Mouse (Mus musculus) hindbrain, embryonic 14.5 days (tissue): ENCODE results near the gene Myo3b. TPM values are rescaled to one million over a fixed set of nuclear protein-coding genes. Genes with fewer than 3 reads are reported as not detected.

Source experiments
- ATAC-seq: fragments of 200-750 bp; cut with Nextera tagmentation; 2 replicates; pipeline ENCODE4 v1.8.0; 2017; ENCODE audit warnings: moderate number of reproducible peaks, mild to moderate bottlenecking, moderate TSS enrichment, moderate library complexity; ENCODE audit not compliant: low FRiP score
- DNase-seq: peaks from one replicate; pipeline ENCODE4 v3.0.0-alpha.2; 2015; ENCODE audit warnings: low spot score
- H3K27ac ChIP-seq: fragments of 300-500 bp; sonication (generic); 2 replicates; pipeline ENCODE4 v1.5.1; 2014; ENCODE audit warnings: mild to moderate bottlenecking, moderate library complexity
- H3K27me3 ChIP-seq: fragments of 300-500 bp; sonication (generic); 2 replicates; pipeline ENCODE4 v1.6.1; 2014; ENCODE audit warnings: mild to moderate bottlenecking, low read length, mixed read lengths; ENCODE audit not compliant: control insufficient read depth, insufficient read depth
- H3K36me3 ChIP-seq: fragments of 300-500 bp; sonication (generic); replicated peaks from 2 replicates; pipeline ENCODE4 v1.6.1; 2014; ENCODE audit not compliant: control insufficient read depth, insufficient read depth
- H3K4me1 ChIP-seq: fragments of 300-500 bp; sonication (generic); replicated peaks from 2 replicates; pipeline ENCODE4 v1.6.1; 2014; ENCODE audit warnings: antibody characterized with exemption, low read length, mixed read lengths; ENCODE audit not compliant: control insufficient read depth, insufficient read depth
- H3K4me2 ChIP-seq: fragments of 300-500 bp; sonication (generic); replicated peaks from 2 replicates; pipeline ENCODE4 v1.6.1; 2014; ENCODE audit warnings: mild to moderate bottlenecking, moderate library complexity
- H3K4me3 ChIP-seq: fragments of 300-500 bp; sonication (generic); replicated peaks from 2 replicates; pipeline ENCODE4 v1.5.1; 2014; ENCODE audit warnings: mild to moderate bottlenecking, low read length
- H3K9ac ChIP-seq: fragments of 300-500 bp; sonication (generic); 2 replicates; pipeline ENCODE4 v1.6.1; 2014
- H3K9me3 ChIP-seq: fragments of 300-500 bp; sonication (generic); 2 replicates; pipeline ENCODE4 v1.6.1; 2016; ENCODE audit warnings: low read length; ENCODE audit not compliant: control insufficient read depth
- WGBS: fragments of 180-500 bp; shearing (Covaris S2); extraction: QIAGEN DNeasy Blood & Tissue Kit; methylation state at CpG from one replicate; pipeline ENCODE4 v1.1.7; 2014; 5-methylcytosine and 5-hydroxymethylcytosine counted together
- polyA plus RNA-seq: library from polyadenylated mRNA; unstranded; fragments of >200 nt; fragmentation: Nextera tagmentation; extraction: Ambion mirVana; gene quantifications from 2 replicates; pipeline ENCODE4 v1.2.1, GENCODE M21; 2014

Gene Myo3b
- polyA plus RNA-seq, 1 experiment from 2014 or later, result 0.27 TPM

GRCm38 (mm10) chr2:70137226-70137998 lies 98.5 kb downstream of the Myo3b start:
- Histone ChIP-seq H3K36me3 (no peaks in the 10 kb centered on the region), H3K4me1 (no peaks in the 10 kb centered on the region), H3K4me2 (no peak overlapping the region), H3K9me3 (no peaks in the 10 kb centered on the region), H3K27me3 (no peaks in the 10 kb centered on the region), H3K4me3 (no peak overlapping the region), H3K27ac (no peak overlapping the region), H3K9ac (no peak overlapping the region)
- WGBS, result 89% methylated on average over 4 of the region's 4 CpGs
- ATAC-seq, result no peak
- DNase-seq, result no peak

- H3K9ac ChIP-seq, result no peak overlapping the region
- DNase-seq (no peak), ATAC-seq (no peak)
- H3K4me2 ChIP-seq, result no peak overlapping the region
- no peak overlapping the region for H3K27ac ChIP-seq
- H3K27me3 ChIP-seq, result no peaks in the 10 kb centered on the region
- no peak overlapping the region for H3K4me3 ChIP-seq
- no peaks in the 10 kb centered on the region for H3K4me1 ChIP-seq
- WGBS, result 92% methylated on average over 4 of the region's 4 CpGs
- no peaks in the 10 kb centered on the region for H3K36me3 ChIP-seq
- H3K9me3 ChIP-seq, result no peaks in the 10 kb centered on the region
These were observed 104.7 kb downstream of the Myo3b start for GRCm38 (mm10) chr2:70143543-70144188.

- Histone ChIP-seq H3K27me3 (no peaks in the 10 kb centered on the region), H3K9me3 (no peaks in the 10 kb centered on the region), H3K4me1 (no peaks in the 10 kb centered on the region), H3K9ac (no peak overlapping the region), H3K4me3 (no peak overlapping the region), H3K27ac (no peak overlapping the region), H3K4me2 (no peak overlapping the region), H3K36me3 (no peaks in the 10 kb centered on the region)
- ATAC-seq (no peak), DNase-seq (no peak)
- 62% methylated on average over 12 of the region's 12 CpGs for WGBS
These were observed 108.2 kb downstream of the Myo3b start for GRCm38 (mm10) chr2:70146993-70147581.

- Histone ChIP-seq H3K36me3 (no peaks in the 10 kb centered on the region), H3K4me3 (no peak overlapping the region), H3K9me3 (no peaks in the 10 kb centered on the region), H3K4me1 (no peaks in the 10 kb centered on the region), H3K27me3 (no peaks in the 10 kb centered on the region), H3K9ac (no peak overlapping the region), H3K27ac (no peak overlapping the region), H3K4me2 (no peak overlapping the region)
- 79% methylated on average over 13 of the region's 13 CpGs for WGBS
- ATAC-seq, result no peak
- DNase-seq, result no peak
These were observed 110.0 kb downstream of the Myo3b start for GRCm38 (mm10) chr2:70148821-70149510.

GRCm38 (mm10) chr2:70150399-70151035 lies 111.6 kb downstream of the Myo3b start:
- ATAC-seq (no peak), DNase-seq (no peak)
- no peaks in the 10 kb centered on the region for H3K9me3 ChIP-seq
- WGBS, result 76% methylated on average over 6 of the region's 6 CpGs
- H3K4me2 ChIP-seq, result no peak overlapping the region
- no peaks in the 10 kb centered on the region for H3K27me3 ChIP-seq
- H3K36me3 ChIP-seq, result no peaks in the 10 kb centered on the region
- H3K4me1 ChIP-seq, result 0 out of 2 replicates have a peak, but pooled peaks cover 5% of the 10 kb centered on the region
- no peak overlapping the region for H3K27ac ChIP-seq
- no peak overlapping the region for H3K9ac ChIP-seq
- H3K4me3 ChIP-seq, result no peak overlapping the region

- 0 out of 2 replicates have a peak, but pooled peaks cover 5% of the 10 kb centered on the region for H3K4me1 ChIP-seq
- no peaks in the 10 kb centered on the region for H3K9me3 ChIP-seq
- H3K27ac ChIP-seq, result no peak overlapping the region
- no peak overlapping the region for H3K9ac ChIP-seq
- DNase-seq, result no peak
- H3K36me3 ChIP-seq, result no peaks in the 10 kb centered on the region
- 90% methylated on average over 3 of the region's 3 CpGs for WGBS
- no peaks in the 10 kb centered on the region for H3K27me3 ChIP-seq
- H3K4me3 ChIP-seq, result no peak overlapping the region
- H3K4me2 ChIP-seq, result no peak overlapping the region
- no peak for ATAC-seq
These were observed 113.0 kb downstream of the Myo3b start for GRCm38 (mm10) chr2:70151930-70152329.

GRCm38 (mm10) chr2:70155226-70155836 lies 116.4 kb downstream of the Myo3b start:
- no peaks in the 10 kb centered on the region for H3K36me3 ChIP-seq
- no peak overlapping the region for H3K9ac ChIP-seq
- no peak overlapping the region for H3K4me2 ChIP-seq
- H3K9me3 ChIP-seq, result no peaks in the 10 kb centered on the region
- H3K27me3 ChIP-seq, result no peaks in the 10 kb centered on the region
- no peak overlapping the region for H3K27ac ChIP-seq
- H3K4me1 ChIP-seq, result peaks cover 9% of the 10 kb centered on the region; the same call in 1 of the 2 replicates
- no peak overlapping the region for H3K4me3 ChIP-seq
- ATAC-seq (no peak), DNase-seq (no peak)
- 67% methylated on average over 8 of the region's 8 CpGs for WGBS

GRCm38 (mm10) chr2:70159543-70159942 lies 120.6 kb downstream of the Myo3b start:
- 32% methylated on average over 8 of the region's 8 CpGs for WGBS
- DNase-seq, result no peak
- Histone ChIP-seq H3K27ac (no peak overlapping the region), H3K4me2 (no peak overlapping the region), H3K9me3 (no peaks in the 10 kb centered on the region), H3K4me1 (peaks cover 9% of the 10 kb centered on the region; the same call in 1 of the 2 replicates), H3K36me3 (no peaks in the 10 kb centered on the region), H3K9ac (no peak overlapping the region), H3K4me3 (no peak overlapping the region), H3K27me3 (no peaks in the 10 kb centered on the region)
- ATAC-seq, result no peak
